Mouse (Mus musculus) embryonic facial prominence, embryonic 10.5 days (tissue): ENCODE results near the gene Agpat4. TPM values are rescaled to one million over a fixed set of nuclear protein-coding genes. Genes with fewer than 3 reads are reported as not detected.

Experiments used
- DNase-seq: peaks from one replicate; pipeline ENCODE4 v3.0.0-alpha.2; 2017; ENCODE audit warnings: low spot score
- H3K27ac ChIP-seq: fragments of 300-500 bp; sonication (generic); replicated peaks from 2 replicates; pipeline ENCODE4 v1.5.1; 2016; ENCODE audit warnings: mild to moderate bottlenecking
- H3K27me3 ChIP-seq: fragments of 300-500 bp; sonication (generic); replicated peaks from 2 replicates; pipeline ENCODE4 v1.6.1; 2016; ENCODE audit warnings: low read depth, mild to moderate bottlenecking; ENCODE audit not compliant: poor library complexity, severe bottlenecking
- H3K36me3 ChIP-seq: fragments of 300-500 bp; sonication (generic); replicated peaks from 2 replicates; pipeline ENCODE4 v1.6.1; 2016; ENCODE audit warnings: mild to moderate bottlenecking, moderate library complexity
- H3K4me1 ChIP-seq: fragments of 300-500 bp; sonication (generic); 2 replicates; pipeline ENCODE4 v1.6.1; 2016
- H3K4me3 ChIP-seq: fragments of 300-500 bp; sonication (generic); 2 replicates; pipeline ENCODE4 v1.5.1; 2016; ENCODE audit warnings: mild to moderate bottlenecking, moderate library complexity
- H3K9me3 ChIP-seq: fragments of 300-500 bp; sonication (generic); 2 replicates; pipeline ENCODE4 v1.6.1; 2016; ENCODE audit warnings: mild to moderate bottlenecking
- WGBS: fragments of 180-500 bp; shearing (Covaris S2); methylation state at CpG from one replicate; pipeline ENCODE4 v1.1.7; 2016; 5-methylcytosine and 5-hydroxymethylcytosine counted together
- polyA plus RNA-seq: library from polyadenylated mRNA; unstranded; fragments of >200 nt; fragmentation: Nextera tagmentation; extraction: Ambion mirVana; gene quantifications from 2 replicates; pipeline ENCODE4 v1.2.1, GENCODE M21; 2016

Gene Agpat4
- polyA plus RNA-seq, 1 experiment from 2014 or later: 41.3 TPM

DNA sequence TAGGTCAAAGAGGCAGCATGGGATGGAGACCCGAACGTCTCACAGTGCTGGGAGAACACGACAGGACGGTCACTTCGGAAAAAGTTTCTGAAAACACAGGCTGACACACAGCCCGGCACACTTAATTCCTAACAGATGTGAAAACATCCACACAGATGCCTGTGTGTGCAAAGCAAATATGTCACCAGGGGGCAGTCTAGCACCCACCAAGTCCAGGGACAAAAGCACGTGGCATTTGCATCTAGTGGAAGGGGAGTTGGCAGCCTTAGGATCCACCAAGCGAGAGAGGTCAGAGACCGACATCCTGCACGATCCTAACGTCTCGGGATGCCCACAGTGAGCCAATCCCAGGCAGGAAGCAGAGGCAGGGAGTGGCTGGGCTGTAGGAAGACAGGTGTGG is 108.0 kb downstream of the Agpat4 start:
- Histone ChIP-seq H3K27me3 (no peaks in the 10 kb centered on the region), H3K9me3 (no peaks in the 10 kb centered on the region), H3K36me3 (peaks cover 80% of the 10 kb centered on the region), H3K27ac (0 out of 2 replicates have a peak overlapping the region, but pooled peaks have one; percentile 37), H3K4me1 (peaks cover 17% of the 10 kb centered on the region), H3K4me3 (no peak overlapping the region)
- WGBS: 39% methylated on average over 12 of the region's 12 CpGs
- DNase-seq: peak; percentile 78

- no peak overlapping the region for H3K4me3 ChIP-seq
- no peak for DNase-seq
- 93% methylated on average over 10 of the region's 10 CpGs for WGBS
- H3K27me3 ChIP-seq: no peaks in the 10 kb centered on the region
- peaks cover 83% of the 10 kb centered on the region for H3K36me3 ChIP-seq
- peaks cover 17% of the 10 kb centered on the region for H3K4me1 ChIP-seq
- H3K9me3 ChIP-seq: no peaks in the 10 kb centered on the region
- no peak overlapping the region for H3K27ac ChIP-seq
Observed at GRCm38 (mm10) chr17:12228001-12228400, 109.5 kb downstream of the Agpat4 start.

GRCm38 (mm10) chr17:12228471-12228870 is 110.0 kb downstream of the Agpat4 start:
- DNase-seq: no peak
- H3K4me3 ChIP-seq: no peak overlapping the region

GRCm38 (mm10) chr17:12229756-12230155 is 111.3 kb downstream of the Agpat4 start:
- no peak overlapping the region for H3K27ac ChIP-seq
- H3K9me3 ChIP-seq: no peaks in the 10 kb centered on the region
- no peak for DNase-seq
- H3K4me1 ChIP-seq: peaks cover 10% of the 10 kb centered on the region
- no peak overlapping the region for H3K4me3 ChIP-seq
- WGBS: 95% methylated on average over 9 of the region's 9 CpGs
- H3K36me3 ChIP-seq: peaks cover 86% of the 10 kb centered on the region
- H3K27me3 ChIP-seq: no peaks in the 10 kb centered on the region

More at GRCm38 (mm10) chr17:12228471-12228870, 110.0 kb downstream of the Agpat4 start:
- Histone ChIP-seq H3K9me3 (no peaks in the 10 kb centered on the region), H3K27ac (no peak overlapping the region), H3K36me3 (peaks cover 83% of the 10 kb centered on the region), H3K27me3 (no peaks in the 10 kb centered on the region), H3K4me1 (peaks cover 15% of the 10 kb centered on the region)
- 89% methylated on average over 7 of the region's 7 CpGs for WGBS

DNA sequence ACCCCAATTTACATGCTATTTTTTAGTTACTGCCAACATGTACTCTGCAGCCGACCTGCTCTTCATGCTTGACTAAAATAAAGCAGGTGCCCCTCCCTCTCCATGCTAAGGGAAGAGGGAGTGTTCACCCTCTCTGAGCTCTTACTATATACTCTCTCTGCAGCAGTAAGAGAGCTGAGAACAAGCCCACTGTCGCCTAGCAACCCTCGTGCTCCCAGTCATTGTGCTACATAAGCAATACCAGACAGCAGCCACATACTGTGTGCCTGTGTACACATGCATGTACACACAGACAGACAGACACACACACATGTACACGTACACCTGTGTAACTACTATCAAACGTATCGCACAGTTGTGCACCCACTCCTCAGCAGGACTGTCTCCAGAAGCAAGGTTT is 111.7 kb downstream of the Agpat4 start:
- 89% methylated on average over 6 of the region's 6 CpGs for WGBS
- Histone ChIP-seq H3K4me1 (peaks cover 10% of the 10 kb centered on the region), H3K36me3 (peaks cover 89% of the 10 kb centered on the region), H3K27me3 (no peaks in the 10 kb centered on the region), H3K27ac (no peak overlapping the region), H3K4me3 (no peak overlapping the region), H3K9me3 (no peaks in the 10 kb centered on the region)
- no peak for DNase-seq

GRCm38 (mm10) chr17:12231087-12231486 is 112.6 kb downstream of the Agpat4 start:
- peaks cover 96% of the 10 kb centered on the region for H3K36me3 ChIP-seq

GRCm38 (mm10) chr17:12232724-12233123 is 114.2 kb downstream of the Agpat4 start:
- Histone ChIP-seq H3K36me3 (peaks cover 98% of the 10 kb centered on the region), H3K4me3 (no peak overlapping the region)

More at GRCm38 (mm10) chr17:12231087-12231486, 112.6 kb downstream of the Agpat4 start:
- peaks cover 7% of the 10 kb centered on the region for H3K4me1 ChIP-seq
- H3K27ac ChIP-seq: no peak overlapping the region
- no peak overlapping the region for H3K4me3 ChIP-seq
- no peaks in the 10 kb centered on the region for H3K27me3 ChIP-seq
- WGBS: 91% methylated on average over 7 of the region's 7 CpGs
- no peaks in the 10 kb centered on the region for H3K9me3 ChIP-seq
- no peak for DNase-seq

DNA sequence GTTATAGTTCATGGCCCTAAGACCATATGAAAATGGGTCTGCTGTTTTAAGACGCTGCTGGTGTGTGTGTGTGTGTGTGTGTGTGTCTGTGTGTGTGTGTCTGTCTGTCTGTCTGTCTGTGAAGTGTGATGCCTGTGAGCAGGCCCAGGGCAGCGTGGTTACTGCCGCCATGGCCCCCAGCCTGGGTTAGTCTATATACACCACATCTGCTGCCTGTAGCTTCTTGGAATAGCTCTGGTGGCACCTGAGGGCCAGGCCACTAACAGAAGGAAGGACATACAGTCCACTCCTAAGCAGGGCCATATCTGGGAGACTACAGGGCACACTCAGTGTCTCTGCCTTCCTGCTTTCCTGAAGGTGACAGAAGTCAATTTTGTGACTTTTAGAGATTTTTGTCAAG is 122.2 kb downstream of the Agpat4 start:
- Histone ChIP-seq H3K9me3 (no peaks in the 10 kb centered on the region), H3K27me3 (no peaks in the 10 kb centered on the region), H3K4me1 (no peaks in the 10 kb centered on the region), H3K27ac (no peak overlapping the region), H3K36me3 (peaks cover 89% of the 10 kb centered on the region), H3K4me3 (no peak overlapping the region)
- no peak for DNase-seq
- WGBS: 77% methylated on average over 3 of the region's 3 CpGs

More at GRCm38 (mm10) chr17:12232724-12233123, 114.2 kb downstream of the Agpat4 start:
- no peaks in the 10 kb centered on the region for H3K9me3 ChIP-seq
- no peaks in the 10 kb centered on the region for H3K4me1 ChIP-seq
- no peaks in the 10 kb centered on the region for H3K27me3 ChIP-seq
- no peak overlapping the region for H3K27ac ChIP-seq
- 96% methylated on average over 6 of the region's 6 CpGs for WGBS
- DNase-seq: no peak

- peaks cover 93% of the 10 kb centered on the region for H3K36me3 ChIP-seq
- H3K4me1 ChIP-seq: no peaks in the 10 kb centered on the region
- peaks cover 13% of the 10 kb centered on the region for H3K9me3 ChIP-seq
- H3K27me3 ChIP-seq: no peaks in the 10 kb centered on the region
- no peak overlapping the region for H3K27ac ChIP-seq
- no peak overlapping the region for H3K4me3 ChIP-seq
- DNase-seq: no peak
- 95% methylated on average over 19 of the region's 19 CpGs for WGBS
Observed at GRCm38 (mm10) chr17:12249783-12250504, 131.4 kb downstream of the Agpat4 start.

- whole genome bisulfite sequencing: 96% methylated on average over 9 of the region's 9 CpGs
- peaks cover 95% of the 10 kb centered on the region for H3K36me3 ChIP-seq
Observed at GRCm38 (mm10) chr17:12250581-12250980, 132.1 kb downstream of the Agpat4 start.

DNA sequence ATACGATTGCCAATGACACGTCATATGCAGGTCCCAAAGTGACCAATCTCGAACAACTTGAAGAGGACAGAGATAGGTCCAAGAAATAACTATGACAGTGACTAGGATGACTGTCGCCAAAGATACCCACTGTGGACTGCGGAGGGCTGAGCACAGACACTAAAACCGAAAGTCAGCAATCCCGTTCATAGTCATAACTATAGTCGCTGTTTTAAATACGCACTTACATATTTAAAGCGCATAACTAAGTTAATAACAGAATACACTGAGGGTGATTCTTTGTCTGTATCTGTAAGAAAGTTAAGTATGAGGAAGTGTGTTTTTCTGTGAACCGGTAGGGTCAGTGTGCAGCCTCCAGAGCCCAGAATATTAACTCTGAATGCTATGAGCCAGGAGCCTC is 137.6 kb downstream of the Agpat4 start:
- Histone ChIP-seq H3K27me3 (no peaks in the 10 kb centered on the region), H3K36me3 (peaks cover 100% of the 10 kb centered on the region), H3K4me3 (no peak overlapping the region), H3K27ac (no peak overlapping the region), H3K4me1 (no peaks in the 10 kb centered on the region), H3K9me3 (peaks cover 13% of the 10 kb centered on the region)
- no peak for DNase-seq
- WGBS: 97% methylated on average over 11 of the region's 11 CpGs

More at GRCm38 (mm10) chr17:12250581-12250980, 132.1 kb downstream of the Agpat4 start:
- no peak for DNase-seq
- H3K4me1 ChIP-seq: no peaks in the 10 kb centered on the region
- peaks cover 13% of the 10 kb centered on the region for H3K9me3 ChIP-seq
- H3K27me3 ChIP-seq: no peaks in the 10 kb centered on the region
- no peak overlapping the region for H3K27ac ChIP-seq
- no peak overlapping the region for H3K4me3 ChIP-seq

DNA sequence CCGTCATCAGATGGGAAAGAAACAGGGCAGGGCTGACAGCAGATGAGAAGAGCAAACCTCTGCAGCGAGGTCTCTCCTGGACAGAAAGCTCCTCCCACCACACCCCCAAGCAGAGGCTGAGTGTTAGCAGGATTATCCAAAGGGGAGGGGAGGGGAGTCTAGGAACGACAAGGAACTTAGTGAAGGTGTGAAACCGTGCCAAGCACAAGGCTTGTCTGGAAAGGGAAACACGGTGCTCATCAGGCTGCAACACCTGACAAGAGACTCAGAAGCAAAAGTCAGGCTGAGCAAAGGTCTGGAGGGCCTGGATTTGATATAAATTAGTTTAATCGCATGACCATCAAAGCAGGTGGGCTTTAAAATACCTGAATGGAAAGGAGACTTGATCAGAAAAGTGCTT is 140.0 kb downstream of the Agpat4 start:
- 81% methylated on average over 6 of the region's 6 CpGs for WGBS
- no peaks in the 10 kb centered on the region for H3K4me1 ChIP-seq
- no peak overlapping the region for H3K27ac ChIP-seq
- no peaks in the 10 kb centered on the region for H3K9me3 ChIP-seq
- DNase-seq: no peak
- H3K36me3 ChIP-seq: peaks cover 93% of the 10 kb centered on the region
- no peak overlapping the region for H3K4me3 ChIP-seq
- H3K27me3 ChIP-seq: no peaks in the 10 kb centered on the region

GRCm38 (mm10) chr17:12259957-12260356 is 141.5 kb downstream of the Agpat4 start:
- no peak overlapping the region for H3K27ac ChIP-seq
- H3K9me3 ChIP-seq: no peaks in the 10 kb centered on the region
- peaks cover 84% of the 10 kb centered on the region for H3K36me3 ChIP-seq
- no peak overlapping the region for H3K4me3 ChIP-seq
- no peaks in the 10 kb centered on the region for H3K4me1 ChIP-seq
- no peaks in the 10 kb centered on the region for H3K27me3 ChIP-seq
- no peak for DNase-seq
- 91% methylated on average over 8 of the region's 8 CpGs for WGBS
